Mouse (Mus musculus) limb, embryonic 14.5 days (tissue): ENCODE measurements at regions not wholly inside any gene's neighbourhood (a gene's known extent, or its start where the extent isn't known, plus 50 kb on each side); places are given as distances from the start of the nearest gene placed in this dataset.

Experiments used
- ATAC-seq: fragments of 200-750 bp; cut with Nextera tagmentation; 2 replicates; pipeline ENCODE4 v1.8.0; 2017; ENCODE audit warnings: low read depth, moderate number of reproducible peaks, moderate TSS enrichment; ENCODE audit not compliant: low FRiP score
- DNase-seq: peaks from one replicate; pipeline ENCODE4 v3.0.0-alpha.2; 2015; ENCODE audit warnings: low spot score
- H3K27ac ChIP-seq: fragments of 300-500 bp; sonication (generic); replicated peaks from 2 replicates; pipeline ENCODE4 v1.5.1; 2014; ENCODE audit warnings: low read depth, mild to moderate bottlenecking, low read length, moderate library complexity, mixed read lengths
- H3K27me3 ChIP-seq: fragments of 300-500 bp; sonication (generic); 2 replicates; pipeline ENCODE4 v1.6.1; 2014; ENCODE audit warnings: low read length, mixed read lengths; ENCODE audit not compliant: control insufficient read depth, insufficient read depth
- H3K36me3 ChIP-seq: fragments of 300-500 bp; sonication (generic); 2 replicates; pipeline ENCODE4 v1.6.1; 2014; ENCODE audit warnings: mild to moderate bottlenecking, low read length, moderate library complexity, mixed read lengths; ENCODE audit not compliant: control insufficient read depth, insufficient read depth
- H3K4me1 ChIP-seq: fragments of 300-500 bp; sonication (generic); 2 replicates; pipeline ENCODE4 v1.6.1; 2014; ENCODE audit warnings: antibody characterized with exemption, low read length, mixed read lengths; ENCODE audit not compliant: control insufficient read depth, insufficient read depth
- H3K4me2 ChIP-seq: fragments of 300-500 bp; sonication (generic); replicated peaks from 2 replicates; pipeline ENCODE4 v1.6.1; 2014; ENCODE audit warnings: low read depth, mild to moderate bottlenecking, low read length, moderate library complexity; ENCODE audit not compliant: severe bottlenecking
- H3K4me3 ChIP-seq: fragments of 300-500 bp; sonication (generic); replicated peaks from 2 replicates; pipeline ENCODE4 v1.5.1; 2014; ENCODE audit warnings: low read length
- H3K9ac ChIP-seq: fragments of 300-500 bp; sonication (generic); 2 replicates; pipeline ENCODE4 v1.6.1; 2014; ENCODE audit warnings: mild to moderate bottlenecking, low read depth, low read length, moderate library complexity; ENCODE audit not compliant: severe bottlenecking
- H3K9me3 ChIP-seq: fragments of 300-500 bp; sonication (generic); 2 replicates; pipeline ENCODE4 v1.6.1; 2016; ENCODE audit warnings: low read length; ENCODE audit not compliant: control insufficient read depth
- POLR2A ChIP-seq: fragments of 200-500 bp; IDR thresholded peaks from 2 replicates; pipeline ENCODE4 v1.8.0; 2012; ENCODE audit warnings: inconsistent platforms, mild to moderate bottlenecking, moderate library complexity, borderline replicate concordance; ENCODE audit not compliant: insufficient read depth, insufficient read length; ENCODE audit errors: extremely low read depth
- WGBS: fragments of 180-500 bp; shearing (Covaris S2); extraction: QIAGEN DNeasy Blood & Tissue Kit; methylation state at CpG from one replicate; pipeline ENCODE4 v1.1.7; 2014; 5-methylcytosine and 5-hydroxymethylcytosine counted together

DNA sequence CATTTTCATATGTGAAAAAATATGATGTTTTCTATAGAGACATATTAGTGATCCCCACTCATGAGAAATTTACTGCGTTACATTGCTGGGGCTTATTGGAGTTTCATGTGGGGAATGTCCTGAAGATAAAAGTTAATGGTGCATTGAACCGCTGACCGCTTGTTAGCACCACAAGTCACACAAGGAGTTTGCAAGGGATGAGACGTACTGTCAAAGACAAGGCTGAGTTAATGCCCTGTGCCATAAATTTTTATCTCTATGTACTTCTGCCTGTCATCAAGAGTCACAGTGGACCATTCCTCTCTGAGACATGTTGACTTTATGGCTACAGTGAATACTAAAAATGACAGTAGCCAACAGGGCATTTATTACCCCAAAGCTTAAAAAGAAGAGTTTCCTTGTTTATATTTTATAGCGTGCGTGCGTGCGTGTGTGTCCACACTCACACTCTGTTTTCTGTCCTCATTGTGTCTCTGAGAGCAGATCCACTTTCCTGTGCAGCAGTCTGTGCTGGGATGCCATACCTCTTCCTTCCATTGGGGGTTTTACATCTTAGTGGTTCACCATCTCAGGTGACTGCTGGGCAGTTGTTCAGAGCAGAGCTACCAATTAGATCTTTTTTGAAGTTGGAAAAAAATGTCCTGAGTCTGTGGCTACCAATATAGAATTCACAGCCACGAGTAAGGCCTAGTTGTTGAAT, 451.4 kb downstream of the 1700129C05Rik start:
- no peak for ATAC-seq
- no peak overlapping the region for H3K4me2 ChIP-seq
- no peaks in the 10 kb centered on the region for H3K27me3 ChIP-seq
- H3K27ac ChIP-seq = no peak overlapping the region
- H3K9me3 ChIP-seq = no peaks in the 10 kb centered on the region
- H3K9ac ChIP-seq = no peak overlapping the region
- no peak for TF ChIP-seq POLR2A
- no peaks in the 10 kb centered on the region for H3K4me1 ChIP-seq
- no peak for DNase-seq
- H3K4me3 ChIP-seq = no peak overlapping the region
- WGBS = 79% methylated on average over 9 of the region's 9 CpGs
- no peaks in the 10 kb centered on the region for H3K36me3 ChIP-seq

DNA sequence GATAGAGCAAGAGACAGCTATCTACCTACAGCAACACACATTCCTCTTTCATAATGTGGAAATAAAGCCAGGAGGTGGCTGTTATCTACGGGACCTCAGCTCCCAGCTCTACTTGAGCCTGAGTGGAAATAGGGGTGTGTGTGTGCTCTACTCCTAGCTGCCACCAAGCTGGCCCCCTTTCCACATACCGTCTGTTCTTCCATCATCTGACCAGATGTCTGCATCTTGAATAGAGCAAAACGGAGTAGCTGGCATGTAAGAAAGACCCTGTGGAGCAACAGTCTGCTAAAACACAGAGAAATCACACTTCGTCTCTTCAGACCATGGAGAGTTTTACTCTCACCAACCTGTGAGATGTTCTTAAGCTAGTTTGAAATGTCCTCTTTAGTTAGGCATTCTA, 454.9 kb downstream of the 1700129C05Rik start:
- WGBS = 75% methylated on average over 4 of the region's 4 CpGs

DNA sequence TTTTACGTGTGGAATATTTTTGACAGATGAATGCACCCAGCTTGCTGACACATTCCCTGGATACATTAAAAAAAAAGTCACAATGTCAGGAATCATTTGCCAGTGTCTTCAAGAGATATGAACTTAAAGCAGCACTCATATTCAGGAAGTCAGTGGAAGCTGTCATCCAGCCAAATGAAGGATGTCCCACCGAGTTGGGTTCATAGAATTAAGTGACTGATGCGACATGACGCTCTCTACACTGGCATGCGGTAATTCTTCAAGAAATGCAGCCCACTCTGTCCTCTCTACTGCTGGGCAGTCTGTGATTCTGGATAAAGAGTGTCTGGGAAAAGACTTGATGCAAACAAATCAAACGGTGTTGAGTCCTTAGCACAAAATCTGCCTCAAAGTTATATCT, 463.9 kb downstream of the 1700129C05Rik start:
- Histone ChIP-seq H3K9me3 (no peaks in the 10 kb centered on the region), H3K4me2 (no peak overlapping the region), H3K27ac (no peak overlapping the region), H3K36me3 (no peaks in the 10 kb centered on the region), H3K4me1 (no peaks in the 10 kb centered on the region), H3K27me3 (no peaks in the 10 kb centered on the region), H3K9ac (no peak overlapping the region), H3K4me3 (no peak overlapping the region)
- 88% methylated on average over 6 of the region's 6 CpGs for WGBS
- DNase-seq = no peak
- no peak for ATAC-seq
- no peak for TF ChIP-seq POLR2A

More for the DNA sequence above, 454.9 kb downstream of the 1700129C05Rik start:
- Histone ChIP-seq H3K4me3 (no peak overlapping the region), H3K4me1 (no peaks in the 10 kb centered on the region), H3K9ac (no peak overlapping the region), H3K27ac (no peak overlapping the region), H3K27me3 (no peaks in the 10 kb centered on the region), H3K36me3 (no peaks in the 10 kb centered on the region), H3K4me2 (no peak overlapping the region), H3K9me3 (no peaks in the 10 kb centered on the region)
- ATAC-seq = no peak
- TF ChIP-seq POLR2A = no peak
- no peak for DNase-seq

DNA sequence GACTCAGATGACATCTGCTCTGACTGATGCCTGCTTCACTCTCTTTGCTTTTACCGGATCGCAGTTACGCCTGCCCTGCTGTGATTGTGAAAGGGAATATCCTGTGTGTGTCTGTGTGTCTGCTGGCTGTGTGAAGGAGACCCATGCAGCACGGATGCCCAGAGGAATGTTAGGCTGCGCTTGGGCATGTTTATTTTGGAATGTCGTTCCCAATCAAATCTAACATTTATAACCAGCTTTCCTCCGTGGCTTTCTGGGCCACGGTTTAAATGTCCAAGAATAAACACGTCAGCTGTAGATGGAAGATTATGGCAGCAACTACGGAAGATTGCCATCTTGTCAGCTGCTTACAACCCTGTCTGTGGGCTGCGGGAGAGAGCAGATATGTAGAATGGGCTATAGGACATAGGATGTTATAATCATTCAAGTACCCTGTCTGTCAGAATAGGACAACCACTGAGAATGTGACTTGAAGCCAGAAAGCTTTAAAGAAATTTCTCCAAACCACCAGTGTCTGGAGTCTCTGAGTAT, 464.5 kb downstream of the 1700129C05Rik start:
- Histone ChIP-seq H3K4me1 (no peaks in the 10 kb centered on the region), H3K4me3 (no peak overlapping the region), H3K9me3 (no peaks in the 10 kb centered on the region), H3K9ac (no peak overlapping the region), H3K4me2 (no peak overlapping the region), H3K27me3 (no peaks in the 10 kb centered on the region), H3K27ac (no peak overlapping the region), H3K36me3 (no peaks in the 10 kb centered on the region)
- TF ChIP-seq POLR2A = no peak
- WGBS = 51% methylated on average over 11 of the region's 11 CpGs
- ATAC-seq (no peak), DNase-seq (no peak)

DNA sequence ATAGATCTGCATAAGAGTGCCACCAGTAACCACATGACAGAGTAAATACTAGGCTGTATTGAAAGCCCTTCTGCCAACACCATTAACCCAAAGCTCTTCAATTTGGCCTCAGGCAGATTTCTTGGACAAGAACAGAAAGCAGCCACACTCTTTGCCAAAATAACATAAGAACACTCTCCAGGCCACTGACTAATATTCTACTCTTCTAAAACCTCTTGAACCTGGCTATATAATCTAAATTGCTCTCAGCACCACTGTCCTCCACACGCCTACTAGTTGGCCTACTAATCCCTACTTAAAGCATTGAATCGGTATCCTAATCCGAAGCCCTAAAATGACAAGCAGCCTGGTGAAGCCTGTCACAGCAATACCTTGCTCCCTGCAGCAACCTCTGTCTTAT, 467.5 kb downstream of the 1700129C05Rik start:
- H3K27ac ChIP-seq = no peak overlapping the region
- H3K4me2 ChIP-seq = no peak overlapping the region
- 90% methylated on average over 3 of the region's 3 CpGs for WGBS
- ATAC-seq (no peak), DNase-seq (no peak)
- H3K4me3 ChIP-seq = no peak overlapping the region
- H3K9me3 ChIP-seq = no peaks in the 10 kb centered on the region
- H3K36me3 ChIP-seq = no peaks in the 10 kb centered on the region
- TF ChIP-seq POLR2A = no peak
- H3K27me3 ChIP-seq = no peaks in the 10 kb centered on the region
- H3K4me1 ChIP-seq = no peaks in the 10 kb centered on the region
- no peak overlapping the region for H3K9ac ChIP-seq
